Mouse (Mus musculus) stomach, postnatal 0 days (tissue): ENCODE data around the gene Mrpl22.

Source experiments
- CTCF ChIP-seq: IDR thresholded peaks from 2 replicates; pipeline ENCODE4 v1.5.1; 2016; ENCODE audit warnings: antibody characterized with exemption, low read depth, mild to moderate bottlenecking, moderate library complexity
- EP300 ChIP-seq: optimal IDR thresholded peaks from 2 replicates; pipeline ENCODE3; 2016; ENCODE audit warnings: antibody characterized with exemption

GRCm38 (mm10) chr11:58189675-58190074 is 18.2 kb downstream of the Mrpl22 start:
- TF ChIP-seq EP300 (no peak), CTCF (no peak)
